Mouse (Mus musculus): ENCODE measurements around the gene Pkdrej. TPM values are rescaled to one million over a fixed set of nuclear protein-coding genes. Genes with fewer than 3 reads are reported as not detected.
"Not testable (repeated sequence)": the region's sequence is repeated elsewhere in the genome, so short reads cannot be mapped to it uniquely, and the experiment has no call there.

Gene Pkdrej
- total RNA-seq, 2 experiments from 2014 or later: 0.77 to 1.2 TPM

- DNase-seq (ENCODE audit: low spot score in 2 of 2): peak; percentile 99
- intact Hi-C loops (cut with DNase I): loop anchor here (2.0 kb wide), 1 partner anchor 47 kb away; the partner anchor contains the start of gene Gtse1
These were observed 9.8 kb downstream of the Pkdrej start, which contains the start of gene Cdpf1 for GRCm38 (mm10) chr15:85811535-85812277. Cdpf1 (minus strand) TSS chr15:85811697.

GRCm38 (mm10) chr15:85810806-85811521, 10.6 kb downstream of the Pkdrej start:
- DNase-seq (ENCODE audit: low spot score in 2 of 2): peak; percentile 81 to 88
- intact Hi-C loops (cut with DNase I): loop anchor here (2.0 kb wide), 1 partner anchor 48 kb away; the partner anchor contains the start of gene Gtse1

DNA sequence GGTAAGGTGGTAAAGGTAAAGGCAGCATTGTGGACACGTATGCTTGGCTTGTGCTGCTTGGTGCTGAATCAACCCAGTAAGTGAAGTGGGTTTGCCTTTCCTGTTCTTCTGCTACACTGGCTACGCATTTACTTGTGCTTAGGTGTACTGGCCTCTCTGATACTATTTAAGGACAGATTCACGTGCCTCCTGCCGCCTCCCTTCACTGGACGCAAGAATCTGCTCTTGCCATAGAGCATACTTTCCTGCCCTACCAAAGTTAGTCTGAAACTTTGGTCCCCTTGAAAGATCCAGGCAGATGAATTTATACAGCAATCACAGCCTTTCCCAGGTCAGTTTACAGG, 11.1 kb downstream of the Pkdrej start:
- intact Hi-C loops (cut with DNase I): loop anchor here (2.0 kb wide), 1 partner anchor 48 kb away; the partner anchor contains the start of gene Gtse1
- DNase-seq (ENCODE audit: low spot score in 2 of 2): no peak

GRCm38 (mm10) chr15:85809091-85809490, 12.4 kb downstream of the Pkdrej start:
- intact Hi-C loops (cut with DNase I): no loop called here
- no peak for DNase-seq (ENCODE audit: low spot score in 2 of 2)

DNA sequence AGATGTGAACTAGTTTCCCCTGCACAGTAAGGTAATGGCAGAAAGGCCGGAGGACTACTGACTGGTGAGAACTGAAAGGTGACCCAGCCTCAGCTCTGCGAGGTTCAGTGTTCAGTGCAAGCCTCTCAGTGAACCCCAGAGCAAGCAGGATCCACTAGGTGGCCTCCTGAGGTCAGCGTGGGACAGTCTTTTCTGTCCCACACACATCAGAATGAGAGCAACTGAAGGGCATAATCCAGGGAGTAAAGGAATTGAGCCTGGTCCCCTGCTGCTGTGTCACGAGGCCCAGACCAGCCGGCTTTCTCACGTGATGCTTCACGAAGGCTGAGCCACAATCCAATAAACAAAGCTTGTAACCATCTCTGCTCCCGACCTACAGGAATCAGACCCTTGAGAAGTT, 13.1 kb downstream of the Pkdrej start:
- intact Hi-C loops (cut with DNase I): no loop called here
- DNase-seq (ENCODE audit: low spot score in 2 of 2): no peak

DNA sequence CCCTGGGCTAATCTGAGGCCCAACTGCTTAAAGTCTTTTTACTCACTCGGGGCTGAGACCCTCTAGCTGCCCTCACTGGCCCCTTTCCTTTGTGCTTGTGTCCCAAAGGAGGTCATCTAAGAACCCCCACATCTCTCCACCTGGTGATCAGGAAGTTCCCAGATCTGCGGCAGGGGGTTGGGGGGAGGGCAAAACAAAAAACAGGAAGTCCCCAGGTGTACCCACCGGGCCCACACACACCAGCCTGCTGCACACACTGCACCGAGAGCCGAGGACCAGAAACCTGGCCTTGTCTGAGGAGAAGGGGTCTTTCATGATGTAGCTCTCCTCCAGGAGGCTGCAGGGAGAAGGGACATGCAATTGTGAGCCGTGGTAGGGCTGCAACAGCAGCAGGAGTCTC, 13.5 kb downstream of the Pkdrej start:
- DNase-seq (ENCODE audit: low spot score in 2 of 2): no peak
- intact Hi-C loops (cut with DNase I): no loop called here

DNA sequence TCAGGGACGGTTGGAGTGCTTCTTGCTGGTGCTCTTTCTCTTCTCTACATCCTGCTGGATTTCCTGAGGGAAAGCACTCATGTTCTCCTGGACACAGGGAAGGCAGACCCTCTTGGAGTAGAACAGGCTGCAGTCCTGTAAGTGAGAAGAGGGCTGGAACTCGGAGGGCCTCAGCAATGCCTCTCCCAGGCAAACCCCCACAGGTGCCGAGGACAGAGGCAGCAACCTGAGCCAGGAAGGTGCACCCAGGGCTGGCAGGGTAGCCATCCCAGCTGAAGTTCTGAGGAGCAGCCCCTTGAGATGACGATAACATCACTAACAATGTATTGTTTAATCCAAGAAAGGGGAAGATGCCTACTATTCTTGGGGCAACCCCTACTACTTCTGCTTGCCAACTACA, 14.1 kb downstream of the Pkdrej start:
- intact Hi-C loops (cut with DNase I): no loop called here
- DNase-seq (ENCODE audit: low spot score in 2 of 2): no peak

DNA sequence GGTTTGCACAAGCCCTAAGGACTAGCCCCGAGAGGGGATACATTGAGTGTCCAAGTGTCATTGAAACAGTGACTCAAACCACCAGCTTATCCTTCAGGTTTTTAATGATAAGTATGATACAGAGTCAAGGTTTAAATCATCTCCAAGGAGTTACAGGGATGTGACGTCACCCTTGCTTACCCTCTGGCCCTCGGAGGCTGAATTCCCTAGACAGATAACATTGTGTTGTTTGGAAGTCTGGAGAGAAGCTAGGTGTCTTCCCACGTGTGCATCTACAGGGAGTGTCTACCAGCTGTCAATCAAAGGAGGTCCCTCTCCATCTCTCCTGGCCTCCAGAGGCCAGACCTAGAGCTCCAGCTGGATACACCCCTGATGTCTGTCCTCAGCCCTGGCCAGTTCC, 14.6 kb downstream of the Pkdrej start:
- intact Hi-C loops (cut with DNase I): no loop called here
- no peak for DNase-seq (ENCODE audit: low spot score in 2 of 2)

- no peak for DNase-seq (ENCODE audit: low spot score in 2 of 2)
- intact Hi-C loops (cut with DNase I): no loop called here
These were observed 18.6 kb downstream of the Pkdrej start for GRCm38 (mm10) chr15:85802931-85803330.

DNA sequence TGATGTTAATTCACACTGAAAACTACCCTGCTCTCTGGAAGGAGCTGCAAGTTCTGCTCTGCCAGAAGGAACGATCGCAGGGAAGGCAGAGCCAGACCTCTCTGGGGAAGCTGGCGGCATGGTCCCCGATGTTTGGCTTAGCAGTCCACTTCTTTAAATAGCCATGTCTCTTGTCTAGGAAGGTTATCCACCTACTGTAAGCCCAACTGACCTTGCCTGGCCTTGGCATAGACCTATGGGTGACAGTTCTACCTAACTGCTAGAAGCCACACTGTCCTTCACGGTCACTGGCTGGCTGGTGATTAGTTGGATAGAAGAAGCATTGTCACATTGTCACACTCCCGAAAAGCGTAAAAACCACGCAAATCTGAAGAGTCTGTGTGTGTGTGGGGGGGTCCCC, 22.9 kb downstream of the Pkdrej start:
- intact Hi-C loops (cut with DNase I): no loop called here
- no peak for DNase-seq (ENCODE audit: low spot score in 2 of 2)

- no peak for DNase-seq (ENCODE audit: low spot score in 2 of 2)
- intact Hi-C loops (cut with DNase I): no loop called here
These were observed 26.0 kb downstream of the Pkdrej start for GRCm38 (mm10) chr15:85795516-85795915.

DNA sequence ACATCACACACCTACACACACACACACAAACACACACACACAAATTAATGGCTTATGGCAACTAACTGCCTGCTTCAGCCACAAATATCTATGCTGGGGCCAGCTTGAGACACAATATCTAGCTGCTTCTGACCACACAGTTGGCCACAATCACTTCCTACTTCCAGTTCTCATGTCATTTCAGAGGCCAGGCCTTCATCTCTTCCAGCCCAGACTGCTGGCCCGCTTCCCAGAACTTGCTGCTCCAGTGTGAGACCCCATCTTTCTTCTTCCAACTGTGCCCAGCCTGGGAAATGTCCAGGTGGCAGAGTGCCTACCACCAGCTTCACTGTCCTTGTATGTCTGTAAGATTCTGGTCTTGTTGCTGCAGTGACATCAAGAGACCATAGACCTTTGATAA, 28.7 kb downstream of the Pkdrej start:
- intact Hi-C loops (cut with DNase I): no loop called here
- no peak for DNase-seq (ENCODE audit: low spot score in 2 of 2)

GRCm38 (mm10) chr15:85791449-85791848, 30.1 kb downstream of the Pkdrej start:
- DNase-seq (ENCODE audit: low spot score in 2 of 2): no peak
- intact Hi-C loops (cut with DNase I): no loop called here

- intact Hi-C loops (cut with DNase I): loop anchor here (5.0 kb wide), 1 partner anchor 41 kb away; no protein-coding TSS in a partner anchor
- DNase-seq (ENCODE audit: low spot score in 2 of 2): no peak
These were observed 32.9 kb downstream of the Pkdrej start for GRCm38 (mm10) chr15:85788633-85789032.

DNA sequence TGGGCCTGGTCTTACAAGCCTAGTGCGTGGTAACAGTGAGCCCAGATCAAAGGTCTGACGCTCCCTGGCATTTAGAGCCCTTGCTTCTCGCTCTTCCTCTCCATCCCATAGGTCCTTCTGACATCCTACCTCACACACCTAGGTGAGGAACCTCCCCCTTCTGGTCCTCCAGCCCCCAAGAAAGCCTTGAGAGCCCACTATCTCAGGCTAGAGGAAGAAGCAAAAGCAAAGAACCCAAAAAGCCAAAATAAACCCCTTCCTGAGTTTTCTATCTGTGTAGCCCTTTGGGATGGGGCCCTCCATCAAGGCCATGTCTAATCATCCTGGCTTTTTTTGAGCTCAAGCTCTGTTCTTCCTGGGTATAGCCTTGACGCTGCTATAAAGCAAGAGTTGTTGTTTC, 33.5 kb downstream of the Pkdrej start:
- intact Hi-C loops (cut with DNase I): loop anchor here (5.0 kb wide), 1 partner anchor 41 kb away; no protein-coding TSS in a partner anchor
- no peak for DNase-seq (ENCODE audit: low spot score in 2 of 2)

DNA sequence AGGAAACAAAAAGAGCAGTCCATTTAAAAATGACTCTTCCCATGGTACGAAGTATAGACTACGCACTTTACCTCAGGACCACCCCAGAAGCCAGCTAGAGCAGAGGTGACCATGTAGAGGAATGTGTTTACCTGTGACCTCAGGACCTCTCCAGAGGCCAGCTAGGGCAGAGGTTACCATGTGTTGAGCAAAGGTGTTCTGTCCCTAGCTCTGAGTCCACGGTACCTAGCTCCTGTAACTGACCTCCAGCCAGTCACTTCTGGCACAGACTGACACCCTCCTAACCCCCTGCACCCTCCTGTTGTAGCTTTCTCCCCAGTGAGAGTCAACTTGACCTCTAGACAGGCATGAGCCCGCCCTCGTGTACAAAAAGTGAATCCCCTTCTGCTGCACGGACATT, 34.1 kb downstream of the Pkdrej start:
- intact Hi-C loops (cut with DNase I): loop anchor here (5.0 kb wide), 1 partner anchor 40 kb away; no protein-coding TSS in a partner anchor
- DNase-seq (ENCODE audit: low spot score in 2 of 2): no peak

DNA sequence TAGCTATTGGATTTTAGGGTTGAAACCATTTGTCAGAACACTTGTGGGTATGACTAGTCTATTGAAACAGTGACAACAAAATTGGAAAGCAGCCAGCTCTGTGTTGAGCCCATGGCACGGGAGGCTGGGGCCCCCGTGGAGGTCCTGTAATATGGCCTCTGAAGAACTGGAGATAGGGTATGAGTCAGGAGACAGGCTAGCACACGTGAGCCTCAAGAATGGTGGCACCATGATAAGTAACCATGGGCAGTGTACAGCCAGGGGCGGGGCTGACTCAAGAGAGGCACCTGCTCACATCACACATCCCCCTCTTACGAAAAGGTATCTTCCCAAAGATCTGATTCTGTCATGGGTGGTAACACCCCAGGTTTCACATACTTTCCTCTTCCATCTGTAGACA, 34.8 kb downstream of the Pkdrej start:
- no peak for DNase-seq (ENCODE audit: low spot score in 2 of 2)
- intact Hi-C loops (cut with DNase I): loop anchor here (5.0 kb wide), 1 partner anchor 39 kb away; no protein-coding TSS in a partner anchor

DNA sequence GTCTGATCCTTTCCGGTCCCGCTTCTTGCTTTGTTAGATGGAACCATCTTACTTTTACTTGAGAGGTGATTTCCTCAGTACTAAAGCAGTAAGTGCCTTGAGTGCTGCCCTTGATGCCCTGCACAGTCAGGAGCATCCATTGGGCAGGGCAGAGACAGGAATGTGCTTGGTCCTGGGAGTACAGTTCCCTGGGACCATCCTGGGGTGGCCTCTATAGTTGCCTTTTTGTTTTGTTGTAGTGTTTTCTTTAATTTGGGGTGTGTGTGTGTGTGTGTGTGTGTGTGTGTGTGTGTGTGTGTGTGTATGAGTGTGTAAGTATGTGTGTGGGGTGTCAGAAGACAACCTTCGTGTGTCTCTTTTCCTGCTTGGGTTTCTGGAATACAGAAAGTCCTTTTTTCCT, 37.2 kb downstream of the Pkdrej start:
- DNase-seq (ENCODE audit: low spot score in 2 of 2): no peak

GRCm38 (mm10) chr15:85783146-85783545, 38.4 kb downstream of the Pkdrej start:
- intact Hi-C loops (cut with DNase I): no loop called here
- DNase-seq (ENCODE audit: low spot score in 2 of 2): no peak

More for the DNA sequence above, 37.2 kb downstream of the Pkdrej start:
- intact Hi-C loops (cut with DNase I): no loop called here

- intact Hi-C loops (cut with DNase I): not testable (repeated sequence)
These were observed 42.6 kb downstream of the Pkdrej start for GRCm38 (mm10) chr15:85778891-85779290.

DNA sequence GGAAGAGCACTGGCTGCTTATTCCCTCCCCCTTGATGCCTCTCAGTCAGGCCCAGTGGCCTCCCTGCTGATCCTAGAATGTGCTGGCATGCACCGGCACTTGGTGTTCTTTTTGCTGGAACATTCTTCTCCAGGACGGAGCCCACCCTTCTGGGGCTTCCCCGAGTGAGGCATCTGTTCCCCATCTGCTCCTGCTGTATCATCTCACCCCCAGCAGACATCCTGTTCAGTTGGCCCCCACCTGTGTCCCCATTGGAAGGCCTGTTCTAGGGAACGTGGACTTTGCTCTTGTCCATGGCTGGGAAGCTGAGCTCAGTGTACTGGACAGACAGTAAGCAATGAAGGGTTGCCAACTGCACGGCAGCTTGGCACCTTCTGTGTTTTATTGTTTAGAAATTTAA, 44.8 kb downstream of the Pkdrej start:
- no peak for DNase-seq (ENCODE audit: low spot score in 2 of 2)
- intact Hi-C loops (cut with DNase I): no loop called here

More at GRCm38 (mm10) chr15:85778891-85779290, 42.6 kb downstream of the Pkdrej start:
- DNase-seq (ENCODE audit: low spot score in 2 of 2): not testable (repeated sequence)
